Comparison of ENCODE assay signal across 13 mouse cellular contexts in genomic region chr7:46433874-46434273, GRCm38 (mm10). TPM values are rescaled to one million over a fixed set of nuclear protein-coding genes. Genes with fewer than 3 reads are reported as not detected.
A peak's percentile ranks its signal among the peaks of the same experiment; 100 is the strongest.
DNase-seq lines count a peak whose midpoint lies in the region; ATAC-seq and TF ChIP-seq lines count a peak whose summit lies in the region.
"Had no signal": no experiment of that assay in that cellular context is flagged by ENCODE, and none has a peak within 500 bp of the region (broad histone marks: within the 10 kb centered on the region; RNA-seq: fewer than 3 reads in every experiment).

No protein-coding gene starts in this region.

- H3K27ac ChIP-seq in intestine, embryonic 14.5 days (ENCODE audit: low read depth): no peak overlapping the region
- H3K27ac ChIP-seq in intestine, postnatal 0 days (ENCODE audit: low read depth, low read length): no peak overlapping the region
- H3K27ac ChIP-seq in embryonic facial prominence, embryonic 12.5 days: no peak overlapping the region
- H3K27ac ChIP-seq in hindbrain, embryonic 10.5 days: peak overlapping the region; percentile 75
- peak overlapping the region; percentile 46; the same call in 1 of the 2 replicates for H3K27ac ChIP-seq in midbrain, embryonic 12.5 days (replicated peaks)
- H3K27ac ChIP-seq: heart, embryonic 13.5 days; liver, embryonic 15.5 days had no signal

- H3K4me1 ChIP-seq in intestine, embryonic 14.5 days (replicated peaks; ENCODE audit: control insufficient read depth, insufficient read depth, low read length): no peaks in the 10 kb centered on the region
- no peaks in the 10 kb centered on the region for H3K4me1 ChIP-seq in intestine, postnatal 0 days (replicated peaks; ENCODE audit: control insufficient read depth, insufficient read depth, low read length)
- no peaks in the 10 kb centered on the region for H3K4me1 ChIP-seq in embryonic facial prominence, embryonic 12.5 days
- H3K4me1 ChIP-seq in hindbrain, embryonic 10.5 days (replicated peaks): peaks cover 20% of the 10 kb centered on the region
- peaks cover 8% of the 10 kb centered on the region for H3K4me1 ChIP-seq in midbrain, embryonic 12.5 days
- H3K4me1 ChIP-seq: heart, embryonic 13.5 days; liver, embryonic 15.5 days had no signal

- no peak overlapping the region for H3K9ac ChIP-seq in intestine, embryonic 14.5 days (ENCODE audit: low read length)
- H3K9ac ChIP-seq in intestine, postnatal 0 days (ENCODE audit: low read depth, low read length): no peak overlapping the region
- H3K9ac ChIP-seq in embryonic facial prominence, embryonic 12.5 days: no peak overlapping the region
- no peak overlapping the region for H3K9ac ChIP-seq in midbrain, embryonic 12.5 days (replicated peaks)
- H3K9ac ChIP-seq: heart, embryonic 13.5 days; liver, embryonic 15.5 days had no signal

- no peak for DNase-seq in intestine, embryonic 14.5 days (ENCODE audit: low spot score)
- DNase-seq in hindbrain, embryonic 10.5 days (ENCODE audit: low spot score): peak; percentile 21
- DNase-seq in urinary bladder, adult 2 months (ENCODE audit: low spot score): no peak
- no peak for DNase-seq in heart, adult 18-20 months
- DNase-seq in layer of hippocampus, postnatal 36 days: no peak
- DNase-seq: adrenal gland, adult 2 months; thymus, adult 2 months had no signal

- H3K27me3 ChIP-seq in intestine, embryonic 14.5 days (replicated peaks; ENCODE audit: control insufficient read depth, insufficient read depth, low read length): no peaks in the 10 kb centered on the region
- no peaks in the 10 kb centered on the region for H3K27me3 ChIP-seq in intestine, postnatal 0 days (replicated peaks; ENCODE audit: control insufficient read depth, insufficient read depth, low read length)
- H3K27me3 ChIP-seq in embryonic facial prominence, embryonic 12.5 days: no peaks in the 10 kb centered on the region
- 0 out of 2 replicates have a peak, but pooled peaks cover 6% of the 10 kb centered on the region for H3K27me3 ChIP-seq in hindbrain, embryonic 10.5 days (ENCODE audit: insufficient read depth, poor library complexity, severe bottlenecking)
- no peaks in the 10 kb centered on the region for H3K27me3 ChIP-seq in midbrain, embryonic 12.5 days
- H3K27me3 ChIP-seq: liver, embryonic 15.5 days had no signal

- no peaks in the 10 kb centered on the region for H3K9me3 ChIP-seq in intestine, embryonic 14.5 days (ENCODE audit: control insufficient read depth, low read length)
- H3K9me3 ChIP-seq in intestine, postnatal 0 days (ENCODE audit: control insufficient read depth): no peaks in the 10 kb centered on the region
- H3K9me3 ChIP-seq in embryonic facial prominence, embryonic 12.5 days: no peaks in the 10 kb centered on the region
- no peaks in the 10 kb centered on the region for H3K9me3 ChIP-seq in hindbrain, embryonic 10.5 days
- H3K9me3 ChIP-seq in midbrain, embryonic 12.5 days: no peaks in the 10 kb centered on the region
- H3K9me3 ChIP-seq: heart, embryonic 13.5 days; liver, embryonic 15.5 days had no signal

- H3K4me3 ChIP-seq in intestine, embryonic 14.5 days (ENCODE audit: low read depth, low read length): no peak overlapping the region
- no peak overlapping the region for H3K4me3 ChIP-seq in intestine, postnatal 0 days (ENCODE audit: low read depth, low read length)
- H3K4me3 ChIP-seq in embryonic facial prominence, embryonic 12.5 days: no peak overlapping the region
- H3K4me3 ChIP-seq in hindbrain, embryonic 10.5 days: no peak overlapping the region
- no peak overlapping the region for H3K4me3 ChIP-seq in midbrain, embryonic 12.5 days
- H3K4me3 ChIP-seq: heart, embryonic 13.5 days; liver, embryonic 15.5 days had no signal

- no peaks in the 10 kb centered on the region for H3K36me3 ChIP-seq in intestine, embryonic 14.5 days (ENCODE audit: control insufficient read depth, insufficient read depth, low read length)
- no peaks in the 10 kb centered on the region for H3K36me3 ChIP-seq in intestine, postnatal 0 days (ENCODE audit: control insufficient read depth, insufficient read depth)
- no peaks in the 10 kb centered on the region for H3K36me3 ChIP-seq in embryonic facial prominence, embryonic 12.5 days
- no peaks in the 10 kb centered on the region for H3K36me3 ChIP-seq in hindbrain, embryonic 10.5 days
- no peaks in the 10 kb centered on the region for H3K36me3 ChIP-seq in midbrain, embryonic 12.5 days
- H3K36me3 ChIP-seq: heart, embryonic 13.5 days; liver, embryonic 15.5 days had no signal

- WGBS in intestine, embryonic 14.5 days: 66% methylated on average over 5 of the region's 5 CpGs
- WGBS in intestine, postnatal 0 days: 59% methylated on average over 5 of the region's 5 CpGs
- 76% methylated on average over 5 of the region's 5 CpGs for WGBS in embryonic facial prominence, embryonic 12.5 days
- 70% methylated on average over 5 of the region's 5 CpGs for WGBS in hindbrain, embryonic 10.5 days
- WGBS in midbrain, embryonic 12.5 days: 61% methylated on average over 5 of the region's 5 CpGs

- 0 out of 2 replicates have a peak, but pooled peaks have one; percentile 34 for ATAC-seq in intestine, embryonic 14.5 days (replicated peaks; ENCODE audit: low FRiP score, low TSS enrichment, low read depth)
- ATAC-seq in intestine, postnatal 0 days: no peak
- peak; percentile 64; the same call in 1 of the 2 replicates for ATAC-seq in embryonic facial prominence, embryonic 12.5 days (ENCODE audit: insufficient number of reproducible peaks, insufficient read depth, low FRiP score, low TSS enrichment)
- peak; percentile 78 for ATAC-seq in midbrain, embryonic 12.5 days (ENCODE audit: low FRiP score, low read depth)

- no peak overlapping the region for H3K4me2 ChIP-seq in intestine, embryonic 14.5 days (ENCODE audit: low read length)
- no peak overlapping the region for H3K4me2 ChIP-seq in intestine, postnatal 0 days (replicated peaks; ENCODE audit: low read depth)
- H3K4me2 ChIP-seq in embryonic facial prominence, embryonic 12.5 days (replicated peaks): no peak overlapping the region
- no peak overlapping the region for H3K4me2 ChIP-seq in midbrain, embryonic 12.5 days (replicated peaks)
- H3K4me2 ChIP-seq: heart, embryonic 13.5 days; liver, embryonic 15.5 days had no signal

- no peak for TF ChIP-seq CTCF in intestine, postnatal 0 days (IDR thresholded peaks at IDR 0.05; ENCODE audit: low read depth)

RNA-seq across cellular contexts. Expression of gene Kcnc1, which starts 37.6 kb away (rescaled TPM):
- 0.35 and 0.98 TPM in 2 replicates for polyA plus RNA-seq in intestine, embryonic 14.5 days (2014; fragmentation: Nextera tagmentation; extraction: Ambion mirVana)
- 0.39 and 0.72 TPM in 2 replicates for polyA plus RNA-seq in intestine, postnatal 0 days (2015; fragmentation: Nextera tagmentation; extraction: Ambion mirVana)
- 0.50 and 0.81 TPM in 2 replicates for polyA plus RNA-seq in embryonic facial prominence, embryonic 12.5 days (2016; fragmentation: Nextera tagmentation; extraction: Ambion mirVana)
- polyA plus RNA-seq in hindbrain, embryonic 10.5 days (2016; fragmentation: Nextera tagmentation; extraction: Ambion mirVana): 0.83 and 2.3 TPM in 2 replicates
- polyA plus RNA-seq in midbrain, embryonic 12.5 days (2016; fragmentation: Nextera tagmentation; extraction: Ambion mirVana): 7.1 and 9.5 TPM in 2 replicates
- polyA plus RNA-seq in urinary bladder, adult 2 months (2012; rRNA removed): 0.19 and 0.34 TPM in 2 replicates
- under 1 TPM; 0.41 to 0.45 TPM for total RNA-seq in heart, adult 18-20 months (2021)
- total RNA-seq in layer of hippocampus, postnatal 36 days (2021): 100 to 1,000 TPM; 114 to 119 TPM
- polyA plus RNA-seq: liver, embryonic 15.5 days had no signal

RNA-seq across cellular contexts. Expression of gene Myod1, which starts 57.6 kb away (rescaled TPM):
- polyA plus RNA-seq in intestine, embryonic 14.5 days (2014; fragmentation: Nextera tagmentation; extraction: Ambion mirVana): not detected in 2 replicates
- not detected in 2 replicates for polyA plus RNA-seq in intestine, postnatal 0 days (2015; fragmentation: Nextera tagmentation; extraction: Ambion mirVana)
- polyA plus RNA-seq in embryonic facial prominence, embryonic 12.5 days (2016; fragmentation: Nextera tagmentation; extraction: Ambion mirVana): 27.4 and 28.8 TPM in 2 replicates
- 0.18 and 0.25 TPM in 2 replicates for polyA plus RNA-seq in hindbrain, embryonic 10.5 days (2016; fragmentation: Nextera tagmentation; extraction: Ambion mirVana)
- not detected in 2 replicates for polyA plus RNA-seq in midbrain, embryonic 12.5 days (2016; fragmentation: Nextera tagmentation; extraction: Ambion mirVana)
- 0.29 and 0.50 TPM in 2 replicates for polyA plus RNA-seq in urinary bladder, adult 2 months (2012; rRNA removed)
- not detected for total RNA-seq in heart, adult 18-20 months (2021)
- not detected for total RNA-seq in layer of hippocampus, postnatal 36 days (2021)
- total RNA-seq: adrenal gland, adult 2 months; megakaryocyte progenitor cell, adult 5-6 weeks had no signal
- polyA plus RNA-seq: adrenal gland, adult 2 months had no signal

Comparison
In these comparisons a context has a peak if more than half of its experiments do, and no peak if none do; other contexts are left out.
1. H3K27ac ChIP-seq: peak in hindbrain, embryonic 10.5 days (single experiment) and midbrain, embryonic 12.5 days (single experiment); none in intestine, embryonic 14.5 days (single experiment), intestine, postnatal 0 days (single experiment) and embryonic facial prominence, embryonic 12.5 days (single experiment).
2. RNA of gene Myod1, which starts 57.6 kb away (polyA plus RNA-seq): 27.4 to 28.8 TPM in embryonic facial prominence, embryonic 12.5 days; 0.29 to 0.50 TPM in urinary bladder, adult 2 months, 0.18 to 0.25 TPM in hindbrain, embryonic 10.5 days, not detected in midbrain, embryonic 12.5 days, not detected in intestine, embryonic 14.5 days and not detected in intestine, postnatal 0 days; every median in the first group is over 10 times any median in the second.